Mouse (Mus musculus) lung, embryonic 15.5 days (tissue): ENCODE measurements around the gene Kcne2. TPM values are rescaled to one million over a fixed set of nuclear protein-coding genes. Genes with fewer than 3 reads are reported as not detected.
A peak's percentile ranks its signal among the peaks of the same experiment; 100 is the strongest.

ENCODE experiments used
- ATAC-seq: fragments of 200-750 bp; cut with Nextera tagmentation; 2 replicates; pipeline ENCODE4 v1.8.0; 2017; ENCODE audit warnings: moderate number of reproducible peaks, borderline replicate concordance; ENCODE audit not compliant: low FRiP score, low TSS enrichment; ENCODE audit errors: extremely low read depth
- H3K27ac ChIP-seq: fragments of 300-500 bp; sonication (generic); 2 replicates; pipeline ENCODE4 v1.5.1; 2015; ENCODE audit warnings: moderate library complexity, mild to moderate bottlenecking, inconsistent platforms
- H3K27me3 ChIP-seq: fragments of 300-500 bp; sonication (generic); 2 replicates; pipeline ENCODE4 v1.6.1; 2015; ENCODE audit warnings: inconsistent platforms
- H3K36me3 ChIP-seq: fragments of 300-500 bp; sonication (generic); 2 replicates; pipeline ENCODE4 v1.6.1; 2015; ENCODE audit warnings: inconsistent platforms
- H3K4me1 ChIP-seq: fragments of 300-500 bp; sonication (generic); 2 replicates; pipeline ENCODE4 v1.6.1; 2015; ENCODE audit warnings: inconsistent platforms
- H3K4me2 ChIP-seq: fragments of 300-500 bp; sonication (generic); 2 replicates; pipeline ENCODE4 v1.6.1; 2015; ENCODE audit warnings: inconsistent platforms, mild to moderate bottlenecking, moderate library complexity
- H3K4me3 ChIP-seq: fragments of 300-500 bp; sonication (generic); 2 replicates; pipeline ENCODE4 v1.5.1; 2015; ENCODE audit warnings: mild to moderate bottlenecking, inconsistent platforms
- H3K9ac ChIP-seq: fragments of 300-500 bp; sonication (generic); 2 replicates; pipeline ENCODE4 v1.6.1; 2015; ENCODE audit warnings: inconsistent platforms
- H3K9me3 ChIP-seq: fragments of 300-500 bp; sonication (generic); 2 replicates; pipeline ENCODE4 v1.6.1; 2016; ENCODE audit warnings: inconsistent platforms
- WGBS: fragments of 180-500 bp; shearing (Covaris S2); methylation state at CpG from one replicate; pipeline ENCODE4 v1.1.7; 2015; 5-methylcytosine and 5-hydroxymethylcytosine counted together
- polyA plus RNA-seq: library from polyadenylated mRNA; unstranded; fragments of >200 nt; fragmentation: Nextera tagmentation; extraction: Ambion mirVana; gene quantifications from 2 replicates; pipeline ENCODE4 v1.2.1, GENCODE M21; 2015

Gene Kcne2
- polyA plus RNA-seq, 1 experiment from 2014 or later: 0.81 TPM

- WGBS: 7% methylated on average over 7 of the region's 7 CpGs
Observed at GRCm38 (mm10) chr16:92286609-92287008, 5.6 kb upstream of the Kcne2 start.

GRCm38 (mm10) chr16:92288778-92289177 is 3.4 kb upstream of the Kcne2 start:
- Histone ChIP-seq H3K27me3 (peaks cover 11% of the 10 kb centered on the region; the same call in 1 of the 2 replicates), H3K4me2 (no peak overlapping the region), H3K9ac (no peak overlapping the region), H3K4me1 (peaks cover 9% of the 10 kb centered on the region; the same call in 1 of the 2 replicates), H3K36me3 (no peaks in the 10 kb centered on the region), H3K9me3 (no peaks in the 10 kb centered on the region), H3K4me3 (no peak overlapping the region), H3K27ac (no peak overlapping the region)
- no peak for ATAC-seq
- whole genome bisulfite sequencing: 63% methylated on average over 9 of the region's 9 CpGs

More at GRCm38 (mm10) chr16:92286609-92287008, 5.6 kb upstream of the Kcne2 start:
- Histone ChIP-seq H3K27ac (no peak overlapping the region), H3K4me1 (0 out of 2 replicates have a peak, but pooled peaks cover 6% of the 10 kb centered on the region), H3K9ac (no peak overlapping the region), H3K36me3 (no peaks in the 10 kb centered on the region), H3K27me3 (peaks cover 11% of the 10 kb centered on the region; the same call in 1 of the 2 replicates), H3K4me2 (no peak overlapping the region), H3K9me3 (no peaks in the 10 kb centered on the region), H3K4me3 (no peak overlapping the region)
- ATAC-seq: no peak

- ATAC-seq: no peak
- Histone ChIP-seq H3K36me3 (no peaks in the 10 kb centered on the region), H3K27ac (no peak overlapping the region), H3K9me3 (no peaks in the 10 kb centered on the region), H3K4me3 (no peak overlapping the region), H3K9ac (no peak overlapping the region), H3K4me1 (peaks cover 14% of the 10 kb centered on the region; the same call in 1 of the 2 replicates), H3K27me3 (0 out of 2 replicates have a peak, but pooled peaks cover 4% of the 10 kb centered on the region), H3K4me2 (no peak overlapping the region)
Observed at GRCm38 (mm10) chr16:92290045-92290444, 2.1 kb upstream of the Kcne2 start.

DNA sequence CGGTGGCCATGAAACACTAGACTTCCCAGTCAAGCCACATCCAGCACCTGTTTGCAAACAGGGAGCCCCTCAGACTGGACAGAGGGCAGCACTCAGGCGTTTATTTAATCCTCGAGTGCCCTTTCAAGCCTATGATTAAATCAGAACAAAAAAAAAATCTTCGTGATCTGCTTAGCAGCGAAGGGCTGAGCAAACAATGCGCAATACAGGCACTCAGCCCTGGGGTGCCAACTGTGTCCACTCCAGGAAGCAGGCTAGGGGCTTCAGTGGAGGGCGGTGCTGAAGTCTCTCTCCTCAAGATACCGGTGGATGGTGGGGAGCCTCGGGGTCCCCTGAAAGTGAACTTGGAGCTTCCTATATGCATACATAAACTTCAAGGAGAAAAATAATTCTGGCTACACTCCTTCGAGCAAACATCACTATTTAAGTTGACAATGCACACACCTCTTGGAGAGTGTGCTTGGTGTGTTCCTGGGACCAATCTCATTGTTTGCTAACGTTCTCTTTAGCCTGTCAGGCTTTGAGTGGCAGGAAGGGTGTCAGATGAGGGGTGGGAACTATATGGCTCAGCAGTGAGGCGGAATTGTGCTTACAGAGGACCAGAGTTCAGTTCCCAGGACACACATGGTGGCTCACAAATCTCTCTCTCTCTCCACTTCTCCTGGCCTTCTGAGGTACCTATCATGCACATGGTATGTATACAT is 2.2 kb downstream of the Kcne2 start:
- peak overlapping the region; percentile 54 for H3K27ac ChIP-seq
- ATAC-seq: peak; percentile 51; the same call in 1 of the 2 replicates
- peak overlapping the region; percentile 27; the same call in 1 of the 2 replicates for H3K4me2 ChIP-seq
- no peaks in the 10 kb centered on the region for H3K27me3 ChIP-seq
- H3K9ac ChIP-seq: no peak overlapping the region
- no peak overlapping the region for H3K4me3 ChIP-seq
- no peaks in the 10 kb centered on the region for H3K36me3 ChIP-seq
- 43% methylated on average over 12 of the region's 12 CpGs for WGBS
- peaks cover 13% of the 10 kb centered on the region; the same call in 1 of the 2 replicates for H3K4me1 ChIP-seq
- no peaks in the 10 kb centered on the region for H3K9me3 ChIP-seq

DNA sequence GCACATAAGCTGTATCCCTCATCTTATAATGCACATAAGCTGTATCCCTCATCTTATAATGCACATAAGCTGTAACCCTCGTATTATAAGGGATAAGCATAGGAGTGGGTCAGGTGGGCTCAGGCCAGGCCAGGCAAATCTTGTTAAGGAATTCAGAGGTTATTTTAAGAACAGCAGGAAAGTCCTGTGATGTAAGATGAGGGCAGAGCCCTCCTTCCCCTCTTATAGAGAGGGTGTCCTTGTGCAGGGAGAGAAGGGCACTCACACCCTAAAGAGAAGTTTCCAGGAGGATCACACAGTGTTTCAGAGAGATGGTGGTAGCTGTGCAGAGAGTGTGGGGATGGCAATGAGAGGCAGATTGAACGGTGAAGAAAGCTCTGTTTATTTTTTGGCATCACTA is 3.1 kb downstream of the Kcne2 start:
- WGBS: 50% methylated on average over 2 of the region's 2 CpGs
- peaks cover 13% of the 10 kb centered on the region; the same call in 1 of the 2 replicates for H3K4me1 ChIP-seq
- H3K27me3 ChIP-seq: no peaks in the 10 kb centered on the region
- H3K27ac ChIP-seq: no peak overlapping the region
- no peak overlapping the region for H3K9ac ChIP-seq
- H3K36me3 ChIP-seq: no peaks in the 10 kb centered on the region
- no peak overlapping the region for H3K4me3 ChIP-seq
- no peaks in the 10 kb centered on the region for H3K9me3 ChIP-seq
- ATAC-seq: no peak
- no peak overlapping the region for H3K4me2 ChIP-seq

GRCm38 (mm10) chr16:92300649-92301411 is 8.6 kb downstream of the Kcne2 start, which contains the start of gene Smim11:
Smim11 (plus strand) TSS chr16:92301286.
- Histone ChIP-seq H3K9ac (peak within 1 kb of the TSS; percentile 50), H3K27ac (peak within 1 kb of the TSS; percentile 54), H3K4me2 (peak within 1 kb of the TSS; percentile 72), H3K4me3 (peak within 1 kb of the TSS; percentile 54), H3K4me1 (peaks cover 13% of the 10 kb centered on the region), H3K27me3 (no peaks in the 10 kb centered on the region), H3K36me3 (peaks cover 4% of the 10 kb centered on the region; the same call in 1 of the 2 replicates), H3K9me3 (no peaks in the 10 kb centered on the region)
- 7% methylated on average over 32 of the region's 32 CpGs for WGBS
- peak; percentile 89 for ATAC-seq

- H3K4me3 ChIP-seq: peak overlapping the region; percentile 54
- ATAC-seq: peak; percentile 73
- peak overlapping the region; percentile 2; the same call in 1 of the 2 replicates for H3K27ac ChIP-seq
- peaks cover 13% of the 10 kb centered on the region for H3K4me1 ChIP-seq
- no peaks in the 10 kb centered on the region for H3K27me3 ChIP-seq
- WGBS: 1% methylated on average over 12 of the region's 12 CpGs
- peak overlapping the region; percentile 50 for H3K9ac ChIP-seq
- peak overlapping the region; percentile 72 for H3K4me2 ChIP-seq
- no peaks in the 10 kb centered on the region for H3K9me3 ChIP-seq
- H3K36me3 ChIP-seq: peaks cover 10% of the 10 kb centered on the region; the same call in 1 of the 2 replicates
Observed at GRCm38 (mm10) chr16:92301412-92301806, 9.2 kb downstream of the Kcne2 start.

GRCm38 (mm10) chr16:92301989-92302388 is 9.8 kb downstream of the Kcne2 start:
- Histone ChIP-seq H3K4me3 (peak overlapping the region; percentile 54), H3K9me3 (no peaks in the 10 kb centered on the region), H3K4me2 (peak overlapping the region; percentile 72), H3K36me3 (peaks cover 15% of the 10 kb centered on the region), H3K27me3 (no peaks in the 10 kb centered on the region), H3K4me1 (peaks cover 13% of the 10 kb centered on the region), H3K9ac (peak overlapping the region; percentile 50), H3K27ac (peak overlapping the region; percentile 2; the same call in 1 of the 2 replicates)
- no peak for ATAC-seq
- 26% methylated on average over 5 of the region's 5 CpGs for WGBS

GRCm38 (mm10) chr16:92302506-92302905 is 10.3 kb downstream of the Kcne2 start:
- 52% methylated on average over 5 of the region's 5 CpGs for WGBS
- Histone ChIP-seq H3K4me3 (peak overlapping the region; percentile 54; the same call in 1 of the 2 replicates), H3K4me2 (peak overlapping the region; percentile 72), H3K27me3 (no peaks in the 10 kb centered on the region), H3K4me1 (peaks cover 13% of the 10 kb centered on the region), H3K27ac (no peak overlapping the region), H3K36me3 (peaks cover 19% of the 10 kb centered on the region), H3K9me3 (no peaks in the 10 kb centered on the region), H3K9ac (no peak overlapping the region)
- no peak for ATAC-seq

DNA sequence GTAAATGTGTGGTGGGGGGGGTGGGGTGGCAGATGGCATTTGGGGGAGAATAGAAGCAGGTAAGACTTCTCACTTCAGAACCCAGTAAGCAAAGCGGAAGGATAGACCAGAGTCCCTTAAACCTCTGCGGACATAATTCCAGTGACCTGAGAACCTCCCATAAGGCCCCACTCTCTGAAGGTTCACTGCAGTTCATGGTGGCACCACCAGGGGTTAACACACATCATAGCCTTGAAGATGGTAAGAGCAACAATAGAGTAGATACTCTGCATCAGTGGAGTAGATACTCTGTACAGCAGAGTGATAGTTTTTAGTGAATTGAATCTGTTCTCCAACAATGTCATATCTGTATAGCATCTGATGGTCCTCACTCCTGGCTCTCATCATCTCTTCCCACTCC is 13.3 kb downstream of the Kcne2 start:
- no peaks in the 10 kb centered on the region for H3K9me3 ChIP-seq
- peaks cover 35% of the 10 kb centered on the region for H3K36me3 ChIP-seq
- H3K4me2 ChIP-seq: no peak overlapping the region
- H3K27ac ChIP-seq: no peak overlapping the region
- H3K4me1 ChIP-seq: peaks cover 13% of the 10 kb centered on the region
- 86% methylated on average over 2 of the region's 2 CpGs for WGBS
- ATAC-seq: no peak
- no peak overlapping the region for H3K9ac ChIP-seq
- no peaks in the 10 kb centered on the region for H3K27me3 ChIP-seq
- no peak overlapping the region for H3K4me3 ChIP-seq

- Histone ChIP-seq H3K27me3 (no peaks in the 10 kb centered on the region), H3K9ac (no peak overlapping the region), H3K4me3 (no peak overlapping the region), H3K4me1 (peaks cover under 1% of the 10 kb centered on the region), H3K4me2 (no peak overlapping the region), H3K9me3 (no peaks in the 10 kb centered on the region), H3K36me3 (peaks cover 47% of the 10 kb centered on the region), H3K27ac (no peak overlapping the region)
- WGBS: 72% methylated on average over 3 of the region's 3 CpGs
- ATAC-seq: no peak
Observed at GRCm38 (mm10) chr16:92307947-92308346, 15.8 kb downstream of the Kcne2 start.

- 44% methylated on average over 4 of the region's 4 CpGs for WGBS
- peaks cover 50% of the 10 kb centered on the region for H3K36me3 ChIP-seq
- no peak overlapping the region for H3K4me3 ChIP-seq
- no peak for ATAC-seq
- H3K27me3 ChIP-seq: no peaks in the 10 kb centered on the region
- H3K27ac ChIP-seq: no peak overlapping the region
- H3K4me1 ChIP-seq: no peaks in the 10 kb centered on the region
- no peak overlapping the region for H3K9ac ChIP-seq
- H3K4me2 ChIP-seq: no peak overlapping the region
- no peaks in the 10 kb centered on the region for H3K9me3 ChIP-seq
Observed at GRCm38 (mm10) chr16:92309126-92309525, 16.9 kb downstream of the Kcne2 start.
